Mouse (Mus musculus) lung, embryonic 16.5 days (tissue): ENCODE data around the gene Sim2. TPM values are rescaled to one million over a fixed set of nuclear protein-coding genes. Genes with fewer than 3 reads are reported as not detected.
A peak's percentile ranks its signal among the peaks of the same experiment; 100 is the strongest.

Experiments used
- ATAC-seq: fragments of 200-750 bp; cut with Nextera tagmentation; 2 replicates; pipeline ENCODE4 v1.8.0; 2017; ENCODE audit warnings: low read depth, mild to moderate bottlenecking, moderate library complexity
- H3K27ac ChIP-seq: fragments of 300-500 bp; sonication (generic); 2 replicates; pipeline ENCODE4 v1.5.1; 2014; ENCODE audit warnings: mild to moderate bottlenecking, control low read depth, low read length
- H3K27me3 ChIP-seq: fragments of 300-500 bp; sonication (generic); 2 replicates; pipeline ENCODE4 v1.6.1; 2014; ENCODE audit warnings: low read depth, low read length, mixed read lengths; ENCODE audit not compliant: control insufficient read depth, insufficient read depth
- H3K36me3 ChIP-seq: fragments of 300-500 bp; sonication (generic); 2 replicates; pipeline ENCODE4 v1.6.1; 2014; ENCODE audit warnings: low read length; ENCODE audit not compliant: control insufficient read depth, insufficient read depth
- H3K4me1 ChIP-seq: fragments of 300-500 bp; sonication (generic); replicated peaks from 2 replicates; pipeline ENCODE4 v1.6.1; 2014; ENCODE audit warnings: low read length, mixed read lengths; ENCODE audit not compliant: control insufficient read depth, insufficient read depth
- H3K4me2 ChIP-seq: fragments of 300-500 bp; sonication (generic); 2 replicates; pipeline ENCODE4 v1.6.1; 2014; ENCODE audit warnings: low read depth, low read length, control low read depth
- H3K4me3 ChIP-seq: fragments of 300-500 bp; sonication (generic); 2 replicates; pipeline ENCODE4 v1.5.1; 2014; ENCODE audit warnings: mild to moderate bottlenecking, low read length, control low read depth
- H3K9ac ChIP-seq: fragments of 300-500 bp; sonication (generic); 2 replicates; pipeline ENCODE4 v1.6.1; 2014; ENCODE audit warnings: low read length, control low read depth
- H3K9me3 ChIP-seq: fragments of 300-500 bp; sonication (generic); 2 replicates; pipeline ENCODE4 v1.6.1; 2016; ENCODE audit warnings: low read length; ENCODE audit not compliant: control insufficient read depth
- WGBS: fragments of 180-500 bp; shearing (Covaris S2); extraction: QIAGEN DNeasy Blood & Tissue Kit; methylation state at CpG from one replicate; pipeline ENCODE4 v1.1.7; 2014; 5-methylcytosine and 5-hydroxymethylcytosine counted together
- polyA plus RNA-seq: library from polyadenylated mRNA; unstranded; fragments of >200 nt; fragmentation: Nextera tagmentation; extraction: Ambion mirVana; gene quantifications from 2 replicates; pipeline ENCODE4 v1.2.1, GENCODE M21; 2015

Sim2 gene
- polyA plus RNA-seq, 1 experiment from 2014 or later, result 0.13 TPM

DNA sequence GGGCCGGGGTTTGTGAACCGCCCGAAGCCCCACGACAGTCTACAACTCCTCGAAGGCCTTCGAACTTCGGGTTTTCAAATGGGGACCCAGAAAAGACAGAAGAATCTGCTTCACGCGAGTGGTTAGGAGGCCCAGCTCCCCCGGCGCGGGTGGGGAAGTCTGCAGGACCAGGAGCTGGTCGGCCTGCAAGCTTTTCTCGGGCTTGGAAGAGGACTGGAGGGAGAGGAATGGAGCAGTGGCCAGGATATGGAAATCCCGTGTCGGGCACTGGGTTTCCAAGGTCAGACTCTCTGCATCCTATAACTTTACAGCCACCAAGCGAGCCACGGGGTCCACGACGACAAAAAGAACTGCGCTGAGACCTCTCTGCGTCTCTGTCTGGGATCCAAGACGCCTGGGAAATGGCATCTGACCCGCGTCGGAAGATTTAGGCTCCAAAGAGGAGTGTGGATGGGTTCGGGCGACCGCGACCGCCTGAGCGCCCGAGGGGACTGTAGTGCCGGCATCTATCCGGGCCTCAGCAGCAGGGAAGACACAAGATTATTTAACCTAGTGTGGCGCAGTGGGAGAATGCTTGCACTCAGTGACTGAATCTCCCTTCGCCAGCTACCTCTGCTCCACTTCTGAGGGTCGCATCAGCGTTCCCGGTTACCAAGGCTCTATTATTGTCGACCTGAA, 744 bp upstream of the Sim2 start:
- H3K4me2 ChIP-seq, result no peak overlapping the region
- no peaks in the 10 kb centered on the region for H3K9me3 ChIP-seq
- H3K4me1 ChIP-seq, result peaks cover 20% of the 10 kb centered on the region
- peaks cover 94% of the 10 kb centered on the region for H3K27me3 ChIP-seq
- no peak overlapping the region for H3K9ac ChIP-seq
- WGBS, result 1% methylated on average over 41 of the region's 41 CpGs
- ATAC-seq, result no peak
- no peak overlapping the region for H3K27ac ChIP-seq
- no peak overlapping the region for H3K4me3 ChIP-seq
- H3K36me3 ChIP-seq, result no peaks in the 10 kb centered on the region

- WGBS, result under 1% methylated on average over 57 of the region's 57 CpGs
- Histone ChIP-seq H3K36me3 (no peaks in the 10 kb centered on the region), H3K4me2 (peak overlapping the region; percentile 79), H3K27me3 (peaks cover 95% of the 10 kb centered on the region), H3K4me3 (peak overlapping the region; percentile 49), H3K27ac (no peak overlapping the region), H3K9me3 (no peaks in the 10 kb centered on the region), H3K4me1 (peaks cover 20% of the 10 kb centered on the region), H3K9ac (no peak overlapping the region)
- peak; percentile 18; the same call in 1 of the 2 replicates for ATAC-seq
Observed at GRCm38 (mm10) chr16:94085603-94086285, 1.0 kb downstream of the Sim2 start.

- no peak for ATAC-seq
- H3K4me3 ChIP-seq, result peak overlapping the region; percentile 12; the same call in 1 of the 2 replicates
- H3K4me1 ChIP-seq, result peaks cover 20% of the 10 kb centered on the region
- H3K9me3 ChIP-seq, result no peaks in the 10 kb centered on the region
- H3K4me2 ChIP-seq, result no peak overlapping the region
- peaks cover 95% of the 10 kb centered on the region for H3K27me3 ChIP-seq
- H3K9ac ChIP-seq, result no peak overlapping the region
- H3K27ac ChIP-seq, result no peak overlapping the region
- H3K36me3 ChIP-seq, result no peaks in the 10 kb centered on the region
- WGBS, result 3% methylated on average over 50 of the region's 50 CpGs
Observed at GRCm38 (mm10) chr16:94086701-94087569, 2.2 kb downstream of the Sim2 start.

DNA sequence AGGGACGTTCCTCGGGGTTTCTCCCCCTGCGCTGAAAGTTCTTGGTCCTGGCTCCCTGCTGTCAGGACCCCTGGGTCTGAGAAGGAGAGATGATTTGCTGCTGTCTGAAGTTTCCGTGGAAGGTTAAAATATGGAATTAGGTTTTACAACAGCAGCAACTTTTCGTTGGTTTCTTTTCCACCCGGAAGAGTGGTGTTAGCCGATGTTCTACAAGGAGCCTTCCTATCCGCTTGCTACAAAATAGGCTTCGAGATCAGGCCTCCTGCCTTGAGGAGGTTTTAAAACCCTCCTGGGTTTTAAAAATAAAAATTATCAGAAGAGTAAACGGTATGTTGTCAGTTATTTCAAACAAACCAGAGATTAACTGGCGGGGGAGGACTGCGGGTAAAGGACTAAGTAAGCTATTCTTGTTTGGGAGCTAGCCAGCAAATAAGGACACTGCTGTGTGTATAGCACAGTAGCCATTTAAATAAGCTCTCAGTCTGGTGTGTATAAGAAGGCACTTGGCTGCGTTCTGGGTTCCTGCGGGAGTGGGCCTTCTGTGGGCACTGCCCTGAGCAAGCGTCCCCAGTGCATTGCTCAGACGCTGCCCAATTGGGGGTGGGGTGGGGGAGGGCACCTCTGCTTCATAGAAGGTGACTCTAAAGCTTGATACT, 3.0 kb downstream of the Sim2 start:
- ATAC-seq, result no peak
- Histone ChIP-seq H3K27ac (no peak overlapping the region), H3K4me1 (peaks cover 20% of the 10 kb centered on the region), H3K36me3 (no peaks in the 10 kb centered on the region), H3K4me2 (no peak overlapping the region), H3K4me3 (peak overlapping the region; percentile 12; the same call in 1 of the 2 replicates), H3K27me3 (peaks cover 95% of the 10 kb centered on the region), H3K9me3 (no peaks in the 10 kb centered on the region), H3K9ac (no peak overlapping the region)
- WGBS, result 8% methylated on average over 16 of the region's 16 CpGs

- no peaks in the 10 kb centered on the region for H3K9me3 ChIP-seq
- no peak overlapping the region for H3K4me3 ChIP-seq
- H3K9ac ChIP-seq, result no peak overlapping the region
- H3K27me3 ChIP-seq, result peaks cover 95% of the 10 kb centered on the region
- no peak overlapping the region for H3K4me2 ChIP-seq
- no peak overlapping the region for H3K27ac ChIP-seq
- 5% methylated on average over 11 of the region's 11 CpGs for WGBS
- peaks cover 20% of the 10 kb centered on the region for H3K4me1 ChIP-seq
- no peaks in the 10 kb centered on the region for H3K36me3 ChIP-seq
- no peak for ATAC-seq
Observed at GRCm38 (mm10) chr16:94088226-94088748, 3.6 kb downstream of the Sim2 start.

DNA sequence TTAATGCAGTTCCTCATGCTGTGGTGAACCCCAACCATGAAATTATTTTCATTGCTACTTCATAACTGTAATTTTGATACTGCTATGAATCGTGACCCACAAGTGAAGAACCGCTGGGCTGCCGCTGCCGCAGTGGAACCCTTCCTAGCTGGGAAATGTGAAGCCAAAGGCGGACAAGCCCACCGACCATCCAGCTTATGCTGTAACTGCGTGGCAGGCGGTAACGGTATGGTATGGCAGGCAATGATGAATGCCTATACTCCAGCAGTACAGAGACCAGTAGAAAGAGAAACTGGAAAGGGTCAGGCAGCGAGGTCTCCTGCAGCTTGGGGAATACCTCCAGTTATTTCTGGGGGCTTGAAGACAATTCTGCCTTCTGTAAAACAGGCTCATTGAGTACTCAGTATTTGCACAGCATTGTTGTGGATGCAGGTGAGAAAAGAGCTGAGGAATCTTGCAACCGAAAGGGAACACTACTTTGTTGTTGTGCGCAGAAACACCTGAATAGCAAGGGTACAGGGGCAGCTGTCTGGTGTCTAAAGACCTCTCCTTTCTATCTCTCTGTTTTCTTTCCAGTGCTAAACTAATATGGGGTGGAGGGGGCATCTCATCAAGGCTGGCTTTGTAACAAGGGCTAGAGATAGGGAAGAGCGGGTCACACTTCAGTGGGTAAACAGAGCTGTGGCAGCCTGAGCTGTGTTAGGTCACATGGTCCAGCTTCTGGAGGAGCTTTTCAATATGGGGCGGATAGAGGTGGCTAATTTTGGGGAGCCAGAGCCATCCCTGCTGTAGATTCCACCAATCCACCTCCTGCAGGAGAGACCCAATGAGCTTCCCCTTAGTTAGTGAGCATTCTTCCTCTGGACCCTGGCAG, 4.3 kb downstream of the Sim2 start:
- Histone ChIP-seq H3K4me3 (no peak overlapping the region), H3K4me1 (peaks cover 20% of the 10 kb centered on the region), H3K4me2 (no peak overlapping the region), H3K9ac (no peak overlapping the region), H3K36me3 (no peaks in the 10 kb centered on the region), H3K27ac (no peak overlapping the region), H3K27me3 (peaks cover 95% of the 10 kb centered on the region), H3K9me3 (no peaks in the 10 kb centered on the region)
- ATAC-seq, result no peak
- WGBS, result 6% methylated on average over 14 of the region's 14 CpGs

DNA sequence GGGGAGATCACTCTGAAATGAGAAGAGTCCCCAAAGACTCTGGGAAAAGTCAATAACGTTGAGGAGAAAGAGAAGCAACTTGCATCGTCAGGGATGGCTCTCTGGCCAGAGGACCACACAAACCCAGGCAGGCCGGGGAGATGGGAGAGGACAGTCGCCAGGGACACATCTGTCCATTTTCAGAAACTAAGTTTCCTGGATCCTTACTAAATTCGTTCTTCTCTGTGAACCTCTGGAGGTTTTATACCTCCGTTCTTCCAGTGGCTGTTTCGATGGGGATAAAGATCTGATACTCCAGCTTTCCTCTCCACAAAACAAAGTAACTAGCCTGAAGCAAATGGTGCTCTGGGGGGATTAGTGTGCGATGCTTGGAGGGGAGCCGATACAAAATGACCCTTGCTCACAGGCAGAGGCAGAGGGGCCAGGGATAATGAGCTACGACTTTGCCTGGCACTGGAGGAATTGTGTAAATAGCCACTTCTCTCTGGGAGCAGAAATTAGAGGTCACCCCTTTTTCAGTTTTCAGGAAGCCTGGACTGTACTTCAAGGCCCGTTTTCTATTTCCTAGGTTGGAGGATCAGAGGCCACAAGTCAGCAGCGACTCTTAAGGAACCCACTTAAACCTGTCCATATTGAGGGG, 7.9 kb downstream of the Sim2 start:
- H3K4me2 ChIP-seq, result no peak overlapping the region
- no peak overlapping the region for H3K9ac ChIP-seq
- no peak overlapping the region for H3K4me3 ChIP-seq
- no peaks in the 10 kb centered on the region for H3K36me3 ChIP-seq
- ATAC-seq, result no peak
- no peak overlapping the region for H3K27ac ChIP-seq
- H3K27me3 ChIP-seq, result peaks cover 91% of the 10 kb centered on the region
- peaks cover 2% of the 10 kb centered on the region; the same call in 1 of the 2 replicates for H3K4me1 ChIP-seq
- no peaks in the 10 kb centered on the region for H3K9me3 ChIP-seq
- WGBS, result 2% methylated on average over 12 of the region's 12 CpGs
